Mouse (Mus musculus) liver, adult 2 months (tissue): ENCODE results near the gene Cluh.

Experiments
- CTCF ChIP-seq: fragments of 200-500 bp; IDR thresholded peaks from 2 replicates; pipeline ENCODE4 v1.5.1; 2011; ENCODE audit warnings: low read depth, low read length, control low read depth
- POLR2A ChIP-seq: fragments of 200-500 bp; IDR thresholded peaks from 2 replicates; pipeline ENCODE4 v1.6.1; 2011; ENCODE audit warnings: low read length, control low read depth; ENCODE audit not compliant: insufficient read depth; ENCODE audit errors: extremely low read depth

DNA sequence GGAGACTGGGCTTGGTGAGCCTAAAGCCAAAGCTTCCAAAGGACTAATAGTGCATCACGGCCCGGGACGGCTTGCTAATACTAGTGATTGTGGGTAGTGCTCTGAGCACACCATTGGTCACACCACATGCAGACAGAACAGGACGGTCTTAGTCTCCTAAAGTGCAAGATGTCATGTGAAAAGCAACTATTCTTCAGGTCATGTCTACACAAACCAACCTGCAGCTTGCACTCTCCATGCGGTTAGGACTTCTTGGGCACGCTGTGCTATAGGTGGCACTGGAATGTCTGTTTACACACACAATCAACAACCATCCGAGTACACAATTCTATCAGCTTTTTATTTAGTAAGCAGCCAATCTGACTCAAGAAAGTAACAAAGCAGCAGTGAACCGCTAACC is 25.4 kb downstream of the Cluh start:
- no peak for TF ChIP-seq POLR2A
- TF ChIP-seq CTCF, result no peak
